Mouse (Mus musculus): Measurements from ENCODE around the gene Ltb4r1.
A peak's percentile ranks its signal among the peaks of the same experiment; 100 is the strongest.

Gene Ltb4r1

DNA sequence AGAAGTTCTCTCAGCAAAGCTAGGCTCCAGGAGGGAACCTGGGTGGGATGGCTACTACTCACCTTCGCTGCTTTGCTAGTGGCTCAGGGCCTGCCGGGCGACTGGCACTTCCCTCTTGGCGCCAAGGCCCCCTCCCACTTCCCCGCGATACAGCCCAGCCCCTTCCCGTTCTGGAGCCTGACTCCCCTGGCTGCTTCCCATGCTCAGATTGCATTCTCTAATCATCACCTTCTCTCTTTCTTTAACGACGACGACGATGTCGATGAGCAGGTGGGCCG, 18.1 kb downstream of the Ltb4r1 start, which contains the start of gene Adcy4:
Gene Adcy4 (minus strand): TSS at position 138 of the 278 bp plus-strand sequence.
- DNase-seq (ENCODE audit: low spot score in 2 of 2), result peak in 1 of 2 experiments; percentile 60

DNA sequence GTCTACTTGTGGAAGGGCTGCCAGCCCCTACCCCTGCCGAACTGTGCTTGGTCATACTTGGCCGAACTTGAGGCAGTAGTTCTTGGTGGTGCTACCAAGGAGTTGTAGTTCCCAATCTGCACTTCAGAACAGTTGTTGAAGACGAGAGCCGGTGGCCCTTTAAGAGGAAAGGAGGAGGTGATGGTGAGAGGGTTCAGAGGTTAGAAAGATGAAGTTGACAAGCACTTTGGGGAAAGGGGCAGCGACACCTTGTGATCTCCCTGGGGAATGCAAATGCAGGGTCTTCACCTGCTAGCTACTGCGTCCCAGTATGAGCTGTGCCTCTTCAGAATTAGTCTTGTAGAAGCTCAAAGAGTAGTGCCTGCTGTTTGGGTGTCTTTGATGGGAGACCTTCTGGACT, 19.4 kb downstream of the Ltb4r1 start:
- DNase-seq (ENCODE audit: low spot score in 2 of 2), result peak; percentile 12 to 57

DNA sequence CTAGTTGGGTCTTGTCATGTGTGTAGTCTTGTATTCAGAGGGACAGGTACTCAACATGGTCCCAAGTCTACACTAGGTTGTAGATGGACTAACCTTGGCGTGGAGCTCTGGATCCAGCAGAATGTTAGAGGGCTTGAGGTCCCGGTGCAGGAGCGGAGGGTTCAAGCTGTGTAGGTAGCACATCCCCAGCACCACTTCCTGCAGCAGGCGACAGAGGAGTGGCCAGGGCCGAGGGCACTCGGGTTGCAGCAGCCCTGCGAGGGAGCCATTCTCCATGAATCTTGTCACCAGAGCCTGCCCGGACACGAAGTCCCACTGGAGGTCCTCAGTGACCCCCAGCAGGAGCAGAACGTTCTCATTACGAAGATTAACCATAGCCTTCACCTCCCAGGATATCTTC, 22.0 kb downstream of the Ltb4r1 start:
- DNase-seq (ENCODE audit: low spot score in 2 of 2), result peak; percentile 12 to 60

DNA sequence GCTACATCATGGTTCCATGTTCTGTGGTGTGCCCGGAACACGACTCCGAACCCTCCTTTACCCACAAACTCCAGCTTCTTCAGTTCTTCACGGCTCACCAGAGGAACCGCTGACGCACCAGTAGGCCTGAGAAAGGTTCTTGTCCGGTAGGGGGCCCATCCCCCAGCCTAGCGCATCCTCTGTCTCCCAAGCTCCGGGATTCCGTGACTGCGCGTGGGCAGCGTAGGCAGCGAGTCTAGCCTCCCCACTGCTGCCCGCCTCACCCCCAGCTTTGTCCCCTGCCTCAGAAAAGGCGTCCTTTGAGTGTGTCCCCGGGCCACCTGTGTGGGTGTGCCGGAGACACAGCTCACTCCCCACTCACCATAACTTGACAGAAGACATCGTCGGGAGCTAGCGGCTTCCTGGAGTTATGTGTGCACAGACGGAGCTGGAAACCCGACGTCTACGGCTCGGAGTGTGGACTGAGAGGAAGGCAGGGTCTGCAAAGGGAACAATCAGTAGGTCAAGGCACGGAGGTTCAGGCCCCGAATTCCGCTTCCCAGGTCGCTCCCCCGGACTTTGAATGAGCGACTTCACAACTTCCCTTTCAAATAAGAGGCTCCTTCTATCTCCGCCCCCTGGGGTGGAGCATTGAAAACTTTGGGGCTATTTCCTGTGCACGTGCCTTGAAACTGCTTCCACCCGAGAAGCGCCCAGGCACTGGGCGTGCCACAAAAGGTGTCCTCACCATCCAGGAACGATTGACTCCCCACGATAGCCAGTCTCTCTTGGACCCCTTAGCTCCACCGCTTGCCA, 22.7 kb downstream of the Ltb4r1 start, which contains the start of gene Ripk3:
Gene Ripk3 (minus strand): TSS at position 610 of the 795 bp plus-strand sequence.
- peak; percentile 55 to 72 for DNase-seq (ENCODE audit: low spot score in 2 of 2)

DNA sequence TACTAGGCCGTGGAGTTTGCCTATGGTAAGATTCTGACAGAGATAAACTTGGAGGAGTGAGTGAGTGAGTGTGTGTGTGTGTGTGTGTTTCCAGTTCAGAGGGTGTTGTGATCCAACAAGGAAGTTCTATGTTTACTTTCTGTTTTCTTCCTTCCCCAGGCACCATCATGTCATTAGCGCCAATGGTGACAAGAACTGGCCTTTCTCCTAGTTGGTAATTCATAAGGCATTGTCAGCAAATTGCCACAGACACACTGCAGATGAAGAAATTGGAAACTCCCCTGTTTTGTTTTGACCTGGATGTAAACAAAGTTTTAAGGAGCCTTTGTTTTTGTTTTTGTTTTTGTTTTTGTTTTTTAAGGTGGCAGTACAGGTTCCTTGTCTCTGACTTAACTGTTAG, 27.7 kb downstream of the Ltb4r1 start:
- no peak for DNase-seq (ENCODE audit: low spot score in 2 of 2)

DNA sequence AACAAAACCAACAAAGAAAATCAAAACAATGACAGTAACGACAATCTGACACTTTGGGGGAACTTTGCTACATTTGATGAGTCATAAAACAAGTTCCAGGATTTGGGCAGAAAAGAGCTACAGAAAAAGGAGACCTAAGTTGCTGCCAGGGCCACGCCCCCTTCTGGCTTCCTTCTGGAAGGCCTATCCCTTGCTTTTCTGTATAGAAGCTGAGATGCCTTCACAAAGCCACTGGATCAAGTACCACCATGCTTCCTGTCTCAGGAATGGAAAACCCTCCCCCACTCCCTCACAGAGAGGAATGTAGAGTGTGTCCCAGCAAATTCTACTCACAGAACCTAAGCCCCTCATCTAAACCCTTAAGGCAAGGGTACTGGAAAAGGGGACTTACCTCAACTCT, 28.2 kb downstream of the Ltb4r1 start:
- peak in 1 of 2 experiments; percentile 32 for DNase-seq (ENCODE audit: low spot score in 2 of 2)

DNA sequence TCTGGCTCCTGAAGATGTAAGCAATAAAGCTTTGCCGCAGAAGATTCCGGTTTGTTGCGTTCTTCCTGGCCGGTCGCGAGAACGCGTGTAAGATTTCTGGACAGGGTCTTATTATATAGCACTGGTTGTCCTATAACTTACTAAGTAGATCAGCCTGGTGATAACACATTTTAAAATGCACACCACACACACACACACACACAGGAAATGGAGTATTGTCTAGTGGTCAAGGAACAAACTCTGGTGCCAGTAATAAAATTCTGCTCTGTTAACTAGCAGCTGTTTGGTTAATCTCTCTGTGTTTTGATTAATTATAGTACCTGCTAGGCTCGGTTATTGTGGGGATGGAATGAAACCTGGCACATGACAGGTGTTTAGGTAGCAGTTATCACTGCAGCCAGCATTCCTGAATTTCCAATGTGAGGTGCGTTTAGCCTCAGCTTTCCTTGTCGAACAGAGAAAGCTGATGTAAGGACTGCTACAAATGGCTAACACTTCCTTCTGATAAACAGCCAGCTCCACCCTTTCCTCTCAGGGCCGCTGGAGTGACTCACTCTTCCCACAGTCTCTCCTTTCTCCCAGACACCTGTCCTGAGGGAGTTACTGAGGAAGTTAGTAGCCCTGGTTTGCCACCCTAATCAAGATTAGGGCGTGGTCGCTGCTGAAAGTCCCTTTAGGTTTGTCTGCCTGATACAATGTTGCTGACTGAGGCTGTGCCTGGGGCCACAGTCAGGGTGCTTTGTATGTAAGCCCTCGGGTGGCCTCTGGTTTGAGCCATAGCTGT, 29.8 kb downstream of the Ltb4r1 start:
- peak in 1 of 2 experiments; percentile 47 for DNase-seq (ENCODE audit: low spot score in 2 of 2)

DNA sequence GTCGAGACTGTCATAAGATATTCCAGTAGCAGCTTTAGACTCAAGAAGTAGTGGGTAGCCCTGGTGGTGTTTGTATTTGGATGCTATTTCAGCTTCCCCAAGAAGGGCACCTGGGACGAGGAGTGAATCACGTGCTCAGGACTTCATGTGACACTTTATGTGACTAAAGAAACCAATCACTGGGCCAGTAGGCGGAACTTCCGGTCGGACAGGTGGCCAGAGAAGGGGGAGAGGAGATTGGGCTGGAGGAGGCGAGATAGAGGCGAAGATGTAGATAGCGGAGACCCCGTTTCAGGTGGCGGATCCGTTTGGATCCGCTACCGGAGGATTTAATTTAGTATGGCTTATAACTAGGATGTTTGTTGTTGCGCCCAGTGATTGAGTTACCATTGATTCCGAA, 49.1 kb downstream of the Ltb4r1 start:
- DNase-seq (ENCODE audit: low spot score in 2 of 2), result peak; percentile 17 to 60

DNA sequence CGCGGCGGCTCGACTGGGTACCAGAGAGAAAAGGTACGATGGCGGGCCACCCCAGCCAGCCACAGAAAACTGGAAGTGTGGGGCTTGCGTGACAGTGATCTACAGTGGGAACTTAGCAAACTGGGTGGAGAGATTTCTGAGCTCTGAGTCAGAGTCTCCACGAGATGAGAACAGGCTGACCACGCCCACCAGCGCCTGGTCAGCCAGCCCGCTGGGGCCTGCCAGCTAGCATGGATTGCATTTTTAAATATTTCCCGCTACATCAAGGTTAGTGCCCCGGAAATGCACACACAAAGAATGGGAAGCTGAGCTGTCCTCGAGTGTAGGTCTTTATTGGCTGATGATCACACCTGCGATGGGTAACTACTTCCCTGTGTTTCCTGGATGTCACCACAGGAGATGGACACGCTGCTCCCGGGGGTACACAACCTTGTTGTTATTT, 49.6 kb downstream of the Ltb4r1 start:
- peak; percentile 13 to 58 for DNase-seq (ENCODE audit: low spot score in 2 of 2)
